Mouse (Mus musculus) left cerebral cortex, adult 11 months (tissue): ENCODE data around the gene Lpar5.
A peak's percentile ranks its signal among the peaks of the same experiment; 100 is the strongest.

Source experiments
- DNase-seq: peaks from one replicate; pipeline ENCODE4 v3.0.0; 2022; ENCODE audit warnings: low spot score

Gene Lpar5

GRCm38 (mm10) chr6:125128724-125129123 is 61.0 kb downstream of the Lpar5 start:
- no peak for DNase-seq

DNA sequence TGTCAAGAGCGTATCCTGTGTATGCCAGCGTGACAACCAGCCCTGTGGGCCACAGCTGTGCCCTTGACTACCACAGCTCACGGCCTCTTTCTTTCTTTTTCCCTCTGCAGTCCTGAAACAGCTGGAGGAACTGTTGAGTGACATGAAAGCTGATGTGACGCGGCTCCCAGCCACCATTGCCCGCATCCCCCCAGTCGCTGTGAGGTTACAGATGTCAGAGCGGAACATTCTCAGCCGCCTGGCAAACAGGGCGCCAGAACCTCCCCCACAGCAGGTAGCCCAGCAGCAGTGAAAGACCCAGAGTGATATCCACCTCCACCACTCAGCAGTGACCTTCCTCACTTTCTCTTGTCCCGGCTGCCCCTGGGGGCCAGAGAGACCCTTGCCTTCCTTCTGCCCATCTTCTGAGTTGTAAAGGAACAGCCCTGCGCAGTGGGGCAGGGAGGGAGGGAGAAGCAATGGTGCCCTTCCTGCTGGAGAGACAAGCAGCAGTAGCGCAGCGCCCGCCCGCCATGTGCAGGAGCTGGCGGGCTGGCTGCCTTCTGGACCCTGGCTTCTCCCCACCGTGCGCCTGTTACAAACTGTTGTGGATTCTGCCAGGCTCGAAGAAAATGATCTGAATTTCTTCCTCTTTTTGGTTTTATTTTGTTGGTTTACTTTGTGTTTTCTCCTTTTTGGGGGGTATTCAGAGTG is 62.1 kb downstream of the Lpar5 start:
- DNase-seq, result no peak

DNA sequence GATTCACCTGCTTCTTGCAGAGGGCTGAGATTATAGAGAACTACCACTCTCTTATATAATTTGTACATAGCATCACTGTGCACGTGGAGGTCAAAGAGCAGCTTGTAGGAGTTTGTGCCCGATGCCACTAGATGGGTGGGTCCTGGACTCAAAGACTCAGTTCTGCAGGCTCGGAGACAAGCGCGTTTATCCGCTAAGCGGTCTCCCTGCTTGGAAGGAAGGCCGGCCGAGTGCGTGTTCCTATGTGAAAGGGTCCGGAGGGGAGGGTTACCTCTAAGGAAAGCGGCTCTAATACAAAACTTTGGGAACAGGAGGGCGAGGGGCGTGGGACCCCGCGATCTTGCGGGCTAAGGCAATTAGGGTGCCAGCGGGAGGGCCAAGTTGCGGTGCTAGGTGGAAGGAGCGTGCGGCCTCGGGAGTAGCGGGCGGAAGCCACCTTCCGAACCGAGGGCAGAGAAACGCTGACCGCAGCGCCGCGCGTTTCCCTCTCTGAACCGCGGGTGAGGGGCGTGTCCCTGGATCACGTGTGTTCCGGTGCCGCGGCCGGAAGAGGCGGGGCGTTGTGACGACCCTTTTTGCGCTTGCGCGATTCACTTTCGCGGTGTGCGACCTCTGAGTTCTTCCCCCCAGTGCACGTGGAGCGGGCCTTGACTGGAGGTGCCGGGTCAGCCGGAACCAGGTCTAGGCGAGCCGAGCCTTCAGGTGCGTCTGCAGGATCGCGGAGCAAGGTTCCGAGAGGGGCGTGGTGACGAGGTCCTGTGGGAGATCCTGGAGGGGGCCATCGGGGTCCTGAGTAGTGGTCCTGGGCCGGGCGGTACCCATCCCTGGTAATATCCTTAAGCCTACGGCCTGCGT is 63.8 kb downstream of the Lpar5 start, which contains the start of gene Nop2:
TSS of gene Nop2 (plus strand) at position 608 of the 855 bp plus-strand sequence.
- peak; percentile 68 for DNase-seq
